Mouse (Mus musculus): ENCODE results near the gene Peg12.

Peg12 gene

DNA sequence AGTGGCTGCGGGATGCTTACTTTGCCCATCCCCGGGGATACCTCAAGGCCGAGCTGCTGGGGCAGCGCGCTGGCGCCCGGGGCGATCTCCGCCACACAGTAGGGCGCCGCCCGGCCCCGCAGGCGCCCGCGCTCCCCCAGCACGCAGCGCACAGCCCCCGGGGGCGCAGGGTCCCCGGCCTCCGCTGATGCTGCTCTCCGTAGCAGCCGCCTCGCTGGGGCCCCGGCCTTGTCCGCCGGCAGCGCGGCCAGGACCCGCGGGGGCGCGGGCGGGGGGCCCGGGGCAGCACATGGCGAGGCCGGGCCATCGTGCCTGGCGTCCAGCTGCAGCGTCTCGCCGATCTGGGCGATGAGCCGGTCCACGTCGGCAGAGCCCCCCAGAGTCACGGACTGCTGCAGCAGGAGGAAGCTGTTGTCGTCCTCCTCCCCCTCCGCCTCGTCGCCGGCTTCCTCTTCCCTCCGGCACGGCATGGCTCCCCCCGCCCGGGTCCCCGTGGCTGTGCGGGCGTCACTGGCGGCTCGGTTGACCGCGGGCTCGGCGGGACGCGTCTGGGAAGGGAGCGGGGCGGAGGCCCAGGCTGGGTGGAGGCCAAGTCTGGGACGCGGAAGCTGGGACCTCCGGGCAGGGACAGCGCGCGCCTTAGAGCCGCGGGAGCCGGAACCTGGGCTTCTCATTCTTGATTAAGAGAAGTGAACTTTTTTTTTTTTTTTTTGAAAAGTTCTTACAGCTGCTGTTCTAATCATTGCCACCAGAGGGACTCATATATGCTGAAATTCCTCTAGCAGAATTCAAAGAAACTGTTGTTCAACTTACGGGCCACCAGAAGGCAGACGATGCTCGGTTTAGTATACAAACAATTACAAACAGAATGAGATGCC is at the start of gene Peg12:
TSS of gene Peg12 (minus strand) at position 633 of the 878 bp plus-strand sequence.
- peak; percentile 69 for DNase-seq (ENCODE audit: low spot score)

DNA sequence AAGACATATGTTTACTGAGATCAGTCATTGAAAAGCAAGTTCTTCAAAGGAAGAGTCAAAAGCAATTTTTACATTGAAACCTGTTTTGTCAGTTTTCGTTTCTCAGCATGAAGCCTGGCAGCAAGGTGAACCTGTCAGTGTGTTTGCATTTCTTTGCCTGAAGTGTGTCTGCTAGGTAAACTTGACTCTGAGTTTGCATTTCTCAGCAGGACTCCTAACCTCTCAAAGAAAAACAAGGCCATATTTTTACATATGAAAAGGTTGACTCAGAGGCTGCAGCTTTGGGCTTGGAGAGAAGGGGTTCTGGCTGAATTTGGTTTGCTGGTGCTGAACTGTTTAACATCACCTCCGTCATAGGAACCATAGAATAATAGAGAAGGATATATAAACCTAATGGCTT is 21.8 kb upstream of the Peg12 start:
- no peak for DNase-seq (ENCODE audit: low spot score)

DNA sequence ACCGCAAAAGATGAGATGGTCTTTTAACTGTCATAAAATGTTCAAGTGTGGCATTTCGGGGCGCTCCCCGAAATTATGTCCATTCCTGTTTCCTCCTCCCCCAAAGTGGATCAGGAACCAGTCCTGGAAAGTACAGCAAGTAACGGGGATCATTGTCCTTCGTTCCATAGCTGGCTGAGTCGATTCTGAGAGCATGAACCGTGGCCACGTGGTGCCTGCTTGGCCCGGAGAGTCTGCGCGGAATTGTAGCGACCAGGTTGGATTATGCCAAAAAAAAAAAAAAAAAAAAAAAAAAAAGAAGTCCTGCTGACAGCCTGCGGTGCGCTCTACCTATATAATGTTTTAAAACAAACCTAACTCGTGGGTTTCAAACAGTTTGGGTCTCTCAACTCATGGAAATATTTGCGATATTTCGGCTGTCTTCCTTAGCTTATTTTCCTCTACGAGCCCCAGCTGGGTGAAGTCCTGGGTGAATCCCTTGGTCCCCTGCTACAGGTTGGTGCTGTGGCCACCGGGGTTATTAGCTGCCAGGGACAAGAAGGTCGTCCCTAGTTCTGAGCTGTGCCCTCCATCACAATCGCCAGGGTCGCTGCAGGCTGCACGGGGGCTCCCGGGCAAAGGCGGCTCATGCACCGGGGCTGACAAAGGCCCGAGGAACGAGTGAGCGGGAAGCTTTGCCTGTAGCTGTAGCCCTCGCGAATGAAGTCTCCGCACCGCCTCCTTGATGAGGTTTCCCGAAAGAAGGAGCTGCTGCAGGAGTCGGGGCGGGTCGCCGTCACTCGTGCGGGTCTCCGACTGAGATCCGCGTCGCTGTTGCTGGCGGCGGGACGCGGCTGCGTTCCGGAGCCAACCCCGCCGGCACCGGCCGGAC is 1.1 kb downstream of the Peg12 start:
- no peak for DNase-seq (ENCODE audit: low spot score)

DNA sequence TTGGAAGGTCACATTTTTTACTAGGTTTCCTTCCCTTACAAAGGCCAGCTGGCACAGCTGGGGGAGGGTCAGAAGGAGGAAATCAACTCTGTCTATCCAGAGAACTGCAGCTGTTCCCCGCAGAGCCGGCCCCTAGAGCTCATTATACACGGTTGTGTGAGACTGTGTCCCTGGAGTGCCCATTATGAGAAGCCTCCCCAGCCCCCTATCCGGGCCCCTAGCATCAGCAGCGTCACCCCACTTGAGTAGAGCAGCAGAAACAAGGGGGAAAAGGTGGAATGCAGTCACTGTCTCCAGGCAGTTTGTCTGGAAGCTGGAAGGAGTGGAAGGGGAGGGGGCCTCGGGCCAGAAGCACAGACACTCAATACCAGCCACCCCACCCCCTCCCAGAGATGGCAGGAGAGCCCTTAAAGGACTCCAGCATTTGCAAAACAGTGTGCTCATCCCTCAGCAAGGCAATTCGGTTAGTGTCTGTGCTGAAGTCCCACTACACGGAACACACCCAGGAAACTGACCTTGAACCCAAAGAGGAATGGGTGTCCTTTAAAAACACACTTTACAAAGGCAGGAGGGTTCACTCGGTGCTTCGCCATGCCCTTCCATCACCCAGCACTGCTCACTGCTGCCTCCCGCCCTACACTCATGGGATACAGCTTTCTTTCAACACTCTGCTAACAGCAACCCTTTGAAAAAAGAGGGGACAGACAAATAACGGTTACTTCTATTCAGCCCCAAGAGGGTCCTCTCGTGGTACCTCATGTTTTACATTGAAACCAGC is 1.9 kb downstream of the Peg12 start:
- DNase-seq (ENCODE audit: low spot score): peak; percentile 41

DNA sequence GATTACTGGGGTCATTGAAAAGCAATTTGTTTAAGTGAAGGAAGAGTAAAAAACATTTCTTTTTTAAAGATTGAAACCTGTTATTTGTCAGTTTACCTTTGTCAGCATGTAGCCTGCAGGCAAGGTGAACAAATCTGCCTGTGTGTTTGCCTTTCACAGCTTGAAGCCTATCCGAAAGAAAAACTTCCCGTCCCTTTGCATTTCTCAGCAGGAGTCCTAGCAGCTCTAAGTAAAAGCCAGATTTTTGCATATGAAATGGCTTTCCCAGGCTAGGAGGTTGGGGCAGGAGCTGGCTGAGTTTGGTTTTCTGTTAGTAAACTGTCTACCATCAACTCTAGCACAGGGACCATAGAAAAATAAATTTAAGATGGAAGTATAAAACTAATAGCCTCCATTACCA is 12.0 kb downstream of the Peg12 start:
- DNase-seq (ENCODE audit: low spot score): no peak

DNA sequence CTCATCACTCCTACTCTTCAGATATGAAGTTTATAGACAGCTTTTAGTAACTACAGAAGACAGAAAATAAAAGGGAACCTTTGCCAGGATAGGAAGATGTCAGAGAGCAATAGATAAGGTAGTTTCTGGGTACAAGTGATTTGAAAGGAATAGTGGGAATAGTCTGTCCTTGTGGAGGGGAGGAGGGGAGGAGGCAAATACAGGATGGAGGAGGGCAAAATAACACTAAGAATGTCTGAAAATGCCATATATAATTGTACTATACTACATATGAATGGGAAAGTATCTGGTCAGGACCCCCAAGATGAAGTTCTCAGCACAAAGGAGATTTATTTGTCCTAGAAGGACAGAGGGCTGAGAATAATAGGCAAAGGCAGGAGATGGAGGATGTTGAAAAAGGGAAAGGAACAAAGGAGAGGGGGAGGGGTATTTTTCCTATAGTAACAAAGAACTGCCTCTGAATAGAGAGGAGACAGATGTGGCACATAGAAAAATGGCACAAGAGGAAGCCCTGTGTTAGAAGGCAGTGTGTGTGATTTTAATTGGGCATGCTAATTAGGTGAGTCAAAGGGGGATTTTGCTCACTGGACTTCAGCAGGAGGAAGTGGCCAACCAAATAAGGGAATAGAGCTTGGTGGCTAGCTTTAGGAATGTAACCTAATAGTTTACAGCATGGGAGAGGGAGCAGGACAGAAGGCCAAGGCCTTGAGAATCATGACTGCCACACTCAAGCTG is 18.7 kb downstream of the Peg12 start:
- no peak for DNase-seq (ENCODE audit: low spot score)

DNA sequence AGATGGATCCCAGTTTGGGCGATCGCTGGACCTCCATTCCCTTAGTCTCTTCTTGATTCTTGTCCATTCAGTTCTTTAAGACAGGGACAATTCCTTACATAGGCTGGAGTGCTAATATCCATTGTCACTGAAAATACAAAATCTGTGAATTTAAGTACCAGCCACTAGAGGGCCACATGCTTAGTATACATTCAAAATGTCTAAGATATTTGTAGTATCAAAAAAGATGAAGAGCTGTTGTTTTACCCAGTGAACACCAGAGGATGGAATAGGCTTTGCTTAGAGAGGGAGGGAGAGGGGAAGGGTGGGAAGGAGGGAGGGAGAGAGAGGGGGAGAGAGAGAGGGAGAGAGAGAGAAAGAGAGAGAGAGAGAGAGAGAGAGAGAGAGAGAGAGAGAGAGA is 27.9 kb downstream of the Peg12 start:
- DNase-seq (ENCODE audit: low spot score): no peak

DNA sequence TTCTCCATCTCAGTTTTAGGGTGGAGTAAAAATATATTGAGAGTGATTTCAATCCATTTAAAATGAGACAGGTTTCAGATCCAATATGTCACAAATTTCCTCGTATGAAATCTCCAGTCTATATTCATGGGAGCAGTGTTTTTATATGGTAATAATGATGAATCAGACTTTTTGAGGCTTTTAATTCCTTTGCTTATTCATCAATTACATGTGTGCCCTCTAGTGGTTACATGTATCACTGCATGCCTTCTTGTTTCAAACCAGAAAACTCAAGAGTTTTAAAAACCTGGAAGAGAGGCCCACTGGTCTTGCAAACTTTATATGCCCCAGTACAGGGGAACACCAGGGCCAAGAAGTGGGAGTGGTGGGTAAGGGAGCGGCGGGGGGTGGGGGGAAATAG is 31.1 kb downstream of the Peg12 start:
- no peak for DNase-seq (ENCODE audit: low spot score)

DNA sequence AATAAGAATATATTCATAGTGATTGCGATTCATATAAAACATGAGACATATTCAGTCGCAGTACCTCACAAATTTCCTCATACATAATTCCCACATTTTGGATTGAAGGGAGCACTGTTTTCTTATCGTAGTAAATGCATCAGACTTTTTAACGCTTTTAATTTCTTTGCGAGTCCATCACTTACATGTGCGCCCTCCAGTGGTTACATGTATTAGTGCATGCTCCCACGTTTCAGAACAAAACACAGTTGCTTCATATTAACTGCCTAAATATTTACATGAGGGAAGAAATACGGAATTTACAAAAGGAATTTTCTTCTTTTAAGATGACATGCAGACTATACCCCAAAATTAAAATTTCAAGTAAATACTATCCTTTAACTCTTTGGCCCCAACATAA is 36.0 kb downstream of the Peg12 start:
- DNase-seq (ENCODE audit: low spot score): peak; percentile 41

DNA sequence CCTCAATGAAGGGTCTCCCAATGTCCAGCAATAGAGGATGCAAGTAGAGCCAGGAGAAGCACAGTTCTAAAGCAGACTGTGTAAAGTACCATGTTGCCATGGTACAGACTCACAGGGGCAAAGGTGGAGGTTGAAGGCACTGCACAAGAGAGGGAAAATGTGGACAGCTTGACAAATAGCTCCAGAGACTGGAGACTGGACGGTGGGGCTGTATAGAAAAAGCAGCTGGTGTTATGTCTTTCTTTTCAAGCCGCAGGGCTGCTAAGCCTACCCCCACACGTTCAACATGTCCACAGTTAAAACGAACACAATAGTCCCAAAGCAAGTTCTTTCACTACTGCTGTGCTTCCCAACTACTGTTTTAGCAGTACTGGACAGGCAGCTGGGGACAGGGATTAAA is 41.1 kb downstream of the Peg12 start:
- DNase-seq (ENCODE audit: low spot score): no peak

DNA sequence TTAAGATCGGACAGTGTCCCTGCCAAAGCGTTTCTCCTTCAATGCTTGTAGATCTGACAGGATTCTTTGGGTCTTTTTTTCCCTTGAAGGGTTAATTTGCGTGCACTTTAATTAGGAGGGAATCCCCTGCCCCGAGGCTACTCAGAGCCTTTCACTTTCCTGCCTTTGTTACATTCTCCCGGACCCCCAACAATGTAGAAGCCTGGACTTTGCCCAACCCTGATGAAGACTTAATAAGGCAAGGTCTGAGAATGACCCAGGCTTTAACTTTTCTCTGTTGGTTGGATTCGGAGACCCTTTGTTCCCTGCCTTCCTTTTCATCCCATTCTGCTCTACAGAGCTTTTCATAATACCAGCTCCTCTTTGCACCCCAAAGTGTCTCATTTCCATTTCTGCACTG is 43.7 kb downstream of the Peg12 start:
- no peak for DNase-seq (ENCODE audit: low spot score)

DNA sequence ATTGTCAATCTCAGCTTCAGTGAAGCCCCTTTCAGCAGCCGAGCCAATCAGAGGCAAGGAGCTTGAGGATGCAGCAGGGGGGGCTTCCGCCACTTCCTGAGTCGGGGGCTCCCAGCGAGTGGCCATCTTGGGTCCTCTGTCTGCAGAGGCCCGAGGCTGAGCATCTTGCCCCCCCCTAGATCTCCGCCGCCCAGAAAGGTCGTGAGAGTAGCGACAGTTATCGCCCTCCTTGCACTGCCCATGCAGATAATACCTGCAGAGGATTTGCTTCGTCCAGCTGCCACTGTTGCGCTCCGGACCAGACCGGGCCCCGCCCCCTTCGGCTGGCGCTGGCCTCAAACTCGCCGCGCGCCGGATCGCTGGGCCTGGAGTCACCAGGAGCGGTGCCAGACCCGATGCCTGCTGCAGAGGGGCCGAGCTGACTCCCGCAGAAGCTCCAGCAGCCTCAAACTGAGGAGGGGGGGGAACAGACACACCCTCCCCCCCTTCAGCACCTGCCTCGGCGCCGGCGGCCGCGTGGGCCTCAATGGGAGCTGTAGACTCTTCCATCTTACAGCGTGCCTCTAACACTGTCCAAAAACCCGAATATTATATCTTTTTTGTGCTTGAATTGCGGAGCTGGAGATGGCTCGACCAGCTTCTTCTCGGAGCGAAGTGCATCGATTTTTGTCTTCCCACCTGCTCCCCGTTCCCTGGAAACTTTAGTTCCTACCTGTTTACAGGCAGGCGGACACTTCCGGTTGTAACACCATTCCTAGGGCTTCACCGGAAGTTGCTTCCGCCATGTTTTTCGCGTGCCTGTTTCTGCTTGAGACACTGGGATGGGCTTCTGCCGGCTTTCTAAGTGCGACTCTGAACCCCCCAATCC is 44.6 kb downstream of the Peg12 start, which contains the start of gene Mkrn3:
TSS of gene Mkrn3 (minus strand) at position 647 of the 868 bp plus-strand sequence.
- peak; percentile 87 for DNase-seq (ENCODE audit: low spot score)

DNA sequence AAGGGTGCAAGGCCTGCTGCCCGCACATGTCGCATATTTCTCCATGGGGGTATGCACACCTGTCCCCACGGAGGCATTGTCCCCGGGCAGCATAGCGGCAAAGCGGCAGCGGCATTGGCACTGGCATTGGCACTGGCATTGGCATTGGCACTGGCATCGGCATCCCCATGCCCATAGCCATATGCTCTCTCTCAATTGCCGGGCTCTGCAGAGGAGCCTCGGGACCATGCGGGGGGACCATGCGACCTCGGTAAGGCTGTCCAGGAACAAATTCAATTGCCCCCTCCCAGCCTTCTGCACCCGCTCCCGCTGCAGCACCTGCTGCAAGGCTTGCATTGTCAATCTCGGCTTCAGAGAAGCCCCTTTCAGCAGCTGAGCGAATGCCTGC is 45.2 kb downstream of the Peg12 start:
- DNase-seq (ENCODE audit: low spot score): peak; percentile 36

DNA sequence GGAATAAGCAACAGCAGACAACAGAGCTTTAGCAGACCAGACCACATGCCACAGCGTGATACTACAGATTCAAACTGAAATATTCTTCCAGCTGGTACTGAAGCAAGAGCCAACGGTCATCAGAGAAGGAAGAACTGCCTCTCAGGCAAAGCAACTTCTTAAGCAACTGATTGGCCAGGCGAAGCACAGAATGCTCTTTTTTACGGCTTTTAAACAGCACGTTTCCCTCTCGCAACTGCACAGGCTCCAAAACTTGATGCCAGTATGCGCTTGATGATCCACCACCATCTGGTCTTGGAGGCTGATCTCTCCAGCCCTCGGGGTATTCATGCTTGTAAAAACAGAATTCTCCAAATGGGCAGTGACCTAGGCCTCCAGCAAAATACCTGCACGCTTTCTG is 46.0 kb downstream of the Peg12 start:
- no peak for DNase-seq (ENCODE audit: low spot score)

DNA sequence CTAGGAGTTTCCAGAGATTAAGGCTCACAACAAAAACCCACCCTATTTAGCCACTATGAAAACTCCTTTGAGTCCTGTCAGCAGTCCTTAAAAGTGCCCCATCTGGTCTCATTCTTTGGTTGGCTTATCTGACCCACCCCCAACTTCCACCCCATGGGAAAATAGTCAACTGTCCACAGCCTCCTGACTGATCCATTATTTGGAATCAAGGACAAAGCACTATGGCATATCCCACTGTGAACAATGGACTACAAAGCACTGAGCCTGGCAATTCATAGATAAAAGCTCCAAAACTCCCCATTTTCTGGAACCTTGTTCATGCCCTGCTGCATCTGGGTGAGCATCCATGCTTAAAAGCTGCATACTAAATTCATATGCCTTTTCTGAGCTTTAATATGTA is 48.1 kb downstream of the Peg12 start:
- no peak for DNase-seq (ENCODE audit: low spot score)

DNA sequence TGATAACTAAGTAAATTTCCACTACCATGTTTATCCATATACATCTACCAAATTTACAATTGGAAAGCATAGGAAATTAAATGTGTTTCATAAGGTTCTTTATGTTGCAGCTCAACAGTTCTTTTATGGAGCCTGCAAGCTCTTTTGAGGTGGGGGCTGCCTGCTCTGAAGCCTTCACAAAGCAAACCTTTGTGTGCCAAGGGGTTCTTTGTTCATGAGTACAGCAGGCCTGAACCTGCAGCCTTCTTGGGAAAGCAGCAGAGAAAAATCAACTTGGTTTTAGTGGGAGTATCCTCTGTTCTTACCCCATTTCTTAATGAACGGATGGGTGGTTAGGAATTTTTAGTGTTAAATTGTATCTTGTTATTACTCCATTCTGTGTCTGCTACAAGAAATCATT is 49.1 kb downstream of the Peg12 start:
- no peak for DNase-seq (ENCODE audit: low spot score)
